Mouse (Mus musculus): ENCODE results near the gene Samd14. TPM values are rescaled to one million over a fixed set of nuclear protein-coding genes. Genes with fewer than 3 reads are reported as not detected.

Gene Samd14
- total RNA-seq, 2 experiments from 2014 or later = 1.7 to 2.2 TPM

DNA sequence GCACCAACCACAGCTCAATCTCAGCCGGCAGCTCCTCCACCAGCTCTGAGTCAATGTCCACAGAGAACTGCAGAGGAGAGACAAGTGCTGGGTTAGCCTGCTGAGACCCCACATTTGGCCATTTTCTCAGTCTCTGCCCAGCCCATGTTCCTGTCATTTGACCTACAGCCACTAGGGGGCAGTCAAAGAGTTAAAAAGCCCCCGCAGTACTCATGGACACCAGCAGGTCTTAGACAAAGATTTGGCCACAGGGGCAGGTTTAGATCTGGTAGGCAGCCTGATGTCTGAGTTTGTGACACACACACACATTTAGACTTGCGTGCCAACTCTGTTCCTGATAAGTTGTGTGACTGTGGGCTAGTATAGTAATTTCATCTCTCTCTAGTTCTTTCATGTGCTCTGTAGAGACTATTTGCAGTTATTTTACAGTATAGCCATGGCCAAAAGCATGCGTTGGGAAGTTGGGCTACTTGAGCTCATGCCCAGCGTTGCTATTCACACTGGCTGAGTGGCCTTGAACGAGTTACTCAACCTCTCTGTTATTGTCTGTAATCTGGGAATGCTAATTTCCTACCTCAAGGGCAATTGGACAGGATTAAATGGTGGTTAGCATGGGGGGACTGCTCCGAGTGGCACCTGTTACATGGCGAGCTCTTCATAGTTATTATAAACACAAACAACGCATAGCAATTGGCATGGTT lies 37.5 kb downstream of the Samd14 start:
- peak; percentile 38 for DNase-seq
- intact Hi-C loops (cut with DNase I; ENCODE audit: low total_unique reads) = loop anchor here (2.0 kb wide), 1 partner anchor 60 kb away; no protein-coding TSS in a partner anchor

DNA sequence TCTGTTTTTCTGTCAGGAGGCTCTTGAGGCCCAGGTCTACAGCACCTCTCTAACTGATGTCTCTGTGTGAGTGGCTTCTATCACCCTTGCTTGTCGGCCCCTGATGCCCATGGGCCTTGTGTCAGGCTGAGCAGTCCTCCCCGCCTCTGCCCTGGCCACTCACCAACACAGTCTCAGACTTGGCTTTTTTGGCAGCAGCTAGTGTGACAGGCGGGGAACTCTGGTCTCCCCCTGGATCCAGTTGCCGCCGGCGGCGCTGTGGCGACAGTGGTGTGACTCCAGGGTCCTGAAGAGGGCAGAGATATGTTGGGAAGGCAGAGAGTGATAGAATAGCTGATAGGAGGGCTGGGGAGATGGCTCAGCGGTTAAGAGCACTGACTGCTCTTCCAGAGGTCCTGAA lies 43.4 kb downstream of the Samd14 start:
- peak; percentile 55 for DNase-seq
- intact Hi-C loops (cut with DNase I; ENCODE audit: low total_unique reads) = loop anchor here (10.0 kb wide), 1 partner anchor 202 kb away; no protein-coding TSS in a partner anchor

DNA sequence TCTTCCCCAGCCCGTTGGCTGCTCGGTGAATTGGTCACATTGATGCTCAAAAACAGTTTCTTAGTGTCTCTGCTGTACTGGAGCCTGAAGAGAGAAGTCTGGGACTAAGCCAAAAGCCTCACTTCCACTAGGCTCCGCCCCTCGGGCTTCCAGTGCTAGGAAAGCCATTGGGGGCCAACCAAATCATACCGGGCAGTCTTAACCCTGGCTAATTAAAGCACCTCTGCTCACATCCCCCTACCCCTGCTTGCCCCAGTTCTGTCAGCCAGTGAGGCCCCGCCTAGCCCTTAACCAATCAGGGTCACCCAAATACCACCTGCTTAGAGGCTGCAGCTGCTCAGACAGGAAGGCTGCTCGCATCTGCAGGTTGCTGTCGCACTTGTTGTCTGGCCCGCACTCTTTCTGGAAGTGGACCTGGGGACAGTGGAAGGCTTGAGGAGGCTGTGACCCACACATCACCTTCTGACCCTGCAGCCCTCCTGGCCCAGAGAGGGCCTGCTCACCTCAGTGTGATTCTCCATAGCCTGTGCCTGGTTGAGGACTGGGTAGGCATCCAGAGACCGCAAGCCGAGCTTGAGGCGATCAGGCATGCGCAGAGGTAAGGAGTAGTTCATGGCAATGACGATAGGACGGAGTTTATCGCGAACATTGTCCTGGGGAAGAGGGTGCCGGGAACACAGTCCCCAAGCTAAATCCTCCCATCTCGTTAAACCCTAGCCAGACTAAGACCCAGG lies 47.3 kb downstream of the Samd14 start:
- DNase-seq = no peak
- intact Hi-C loops (cut with DNase I; ENCODE audit: low total_unique reads) = loop anchor here (10.0 kb wide), 1 partner anchor 198 kb away; no protein-coding TSS in a partner anchor

DNA sequence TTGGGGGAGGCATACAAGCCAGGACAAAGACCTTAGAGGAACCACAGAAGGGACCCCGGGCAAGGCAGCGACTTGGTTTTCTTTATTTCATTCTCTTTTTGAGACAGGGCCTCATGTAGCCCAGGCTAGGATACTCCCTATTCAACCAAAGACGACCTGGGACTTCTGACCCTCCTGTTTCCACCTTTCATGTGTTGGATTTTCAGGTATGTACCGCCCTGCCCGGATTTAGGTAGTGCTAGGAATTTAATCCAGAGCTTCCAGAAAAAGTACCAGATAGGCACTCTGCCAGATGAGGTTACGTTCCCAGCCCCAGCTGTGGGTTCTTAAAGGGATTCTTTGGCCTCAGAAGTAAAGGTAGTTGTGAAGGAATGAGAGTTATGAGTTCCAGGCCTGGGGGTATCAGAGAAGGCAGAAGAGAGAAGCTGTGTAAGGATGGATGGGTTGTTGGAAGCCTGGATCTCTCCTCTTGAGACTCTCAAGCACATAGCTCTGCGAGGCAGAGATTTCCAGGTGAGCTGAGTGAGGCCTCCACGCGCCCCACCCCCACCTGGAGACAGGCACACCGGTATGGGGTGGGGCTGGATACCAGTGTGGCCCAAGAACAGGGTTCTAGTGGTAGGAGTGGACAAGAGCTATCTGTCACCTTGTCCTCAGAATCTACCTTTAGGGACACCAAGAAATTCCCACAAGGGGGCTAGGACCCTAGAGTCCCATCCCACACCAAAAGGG lies 59.7 kb downstream of the Samd14 start:
- intact Hi-C loops (cut with DNase I; ENCODE audit: low total_unique reads) = no loop called here
- DNase-seq = no peak

DNA sequence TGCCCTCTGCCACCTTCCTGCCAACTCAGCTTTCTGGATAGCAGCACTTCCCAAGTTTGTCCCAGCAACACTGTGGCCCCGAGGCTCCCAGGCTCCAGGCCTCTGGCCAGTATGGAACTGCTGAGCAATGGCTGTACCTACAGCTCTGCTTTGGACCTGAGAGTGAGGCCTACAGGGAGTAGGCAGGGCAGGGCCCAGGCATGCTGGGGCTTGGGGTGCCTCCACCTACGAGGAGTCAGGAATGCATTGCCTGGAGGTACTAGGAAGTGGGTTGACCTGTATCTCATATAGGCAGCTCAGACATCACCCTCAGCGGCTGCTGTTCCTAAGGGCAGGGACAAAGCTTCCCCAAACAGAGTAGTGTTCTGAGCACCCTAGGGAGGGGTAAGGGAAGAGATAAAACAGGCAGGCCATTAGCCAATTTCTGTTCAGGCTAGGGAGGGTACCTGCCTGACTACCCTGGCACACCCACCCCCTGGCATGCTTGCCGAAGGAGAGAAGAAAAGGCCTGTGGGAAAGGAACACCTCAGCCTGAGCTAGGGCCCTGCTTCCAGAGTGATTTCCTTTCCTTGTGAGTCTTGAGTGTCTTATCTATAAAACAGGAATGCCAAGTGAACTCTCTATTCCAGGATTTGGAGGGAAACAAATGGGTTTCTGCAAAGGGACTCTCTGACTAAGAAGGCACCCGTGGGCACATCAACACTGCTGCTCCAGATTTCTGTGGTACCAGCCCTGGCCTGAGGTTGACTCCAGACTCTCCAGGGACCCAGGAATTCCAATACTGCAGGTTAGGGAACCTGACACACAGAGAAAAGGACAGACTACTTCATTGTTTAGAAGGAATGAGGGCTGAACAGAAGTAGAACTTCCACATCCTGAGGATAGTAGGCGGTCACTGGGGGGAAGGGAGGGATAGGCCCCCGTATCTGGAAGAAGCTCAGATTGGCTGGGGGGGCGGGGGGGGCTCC lies 60.7 kb downstream of the Samd14 start:
- intact Hi-C loops (cut with DNase I; ENCODE audit: low total_unique reads) = no loop called here
- DNase-seq = no peak

DNA sequence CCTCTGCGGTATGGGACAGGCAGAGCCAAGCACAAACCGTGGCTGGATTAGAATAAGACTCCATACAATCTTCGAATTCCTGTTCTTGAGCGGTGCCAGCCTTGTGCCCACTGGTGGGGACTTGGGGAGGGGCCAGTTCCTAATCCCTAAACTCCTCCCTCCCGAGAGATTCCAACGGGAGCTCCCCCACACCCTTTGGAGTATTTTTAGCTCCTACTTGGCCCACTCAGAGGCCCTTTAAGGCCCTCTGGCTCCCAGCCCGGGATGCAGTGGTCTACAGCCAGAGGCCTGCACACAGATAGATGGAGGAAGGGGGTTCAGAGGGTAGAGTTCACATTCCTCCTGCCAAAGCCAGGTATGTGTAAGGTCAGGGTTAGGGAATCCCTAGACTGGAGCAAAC lies 61.6 kb downstream of the Samd14 start:
- no peak for DNase-seq
- intact Hi-C loops (cut with DNase I; ENCODE audit: low total_unique reads) = no loop called here

DNA sequence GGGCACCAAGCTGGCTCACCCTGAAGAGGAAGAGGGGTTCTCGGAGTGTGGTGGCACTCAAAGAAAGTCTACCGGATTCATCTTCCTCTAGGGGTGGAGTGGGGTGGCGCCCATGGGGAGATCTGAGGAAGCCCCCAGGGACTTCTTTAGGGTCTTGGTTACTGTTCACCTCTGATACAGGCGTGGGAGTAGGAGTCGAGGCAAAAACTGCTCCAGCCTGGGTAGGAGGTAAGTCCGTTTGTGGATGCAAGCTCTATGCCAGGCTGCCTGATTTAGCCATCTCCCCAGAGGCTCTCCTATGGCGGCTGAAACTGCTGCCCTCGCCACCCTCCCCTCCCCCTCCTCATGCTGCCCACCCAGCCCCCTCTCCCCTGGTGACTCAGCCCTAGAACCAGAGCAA lies 62.5 kb downstream of the Samd14 start:
- intact Hi-C loops (cut with DNase I; ENCODE audit: low total_unique reads) = no loop called here
- no peak for DNase-seq

DNA sequence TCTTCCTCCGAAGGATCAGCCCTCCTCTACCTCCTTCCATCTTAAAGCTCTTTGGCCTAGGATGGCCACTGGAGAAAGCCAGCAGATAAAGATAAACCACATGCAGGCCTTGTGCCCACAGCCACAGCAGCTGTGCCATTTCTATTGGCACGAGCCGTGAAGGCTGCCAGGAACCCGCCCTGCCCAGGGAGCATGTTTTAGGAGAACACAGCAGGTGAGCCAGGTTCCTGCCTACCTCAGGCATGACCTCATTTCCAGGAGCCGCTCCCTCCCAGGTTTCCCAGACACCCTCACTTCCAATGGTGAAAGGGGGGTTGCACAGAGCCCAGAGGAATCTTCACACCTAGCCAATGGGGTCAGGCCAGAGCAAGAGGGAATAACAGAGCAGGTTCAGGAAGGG lies 63.1 kb downstream of the Samd14 start:
- DNase-seq = peak; percentile 28

DNA sequence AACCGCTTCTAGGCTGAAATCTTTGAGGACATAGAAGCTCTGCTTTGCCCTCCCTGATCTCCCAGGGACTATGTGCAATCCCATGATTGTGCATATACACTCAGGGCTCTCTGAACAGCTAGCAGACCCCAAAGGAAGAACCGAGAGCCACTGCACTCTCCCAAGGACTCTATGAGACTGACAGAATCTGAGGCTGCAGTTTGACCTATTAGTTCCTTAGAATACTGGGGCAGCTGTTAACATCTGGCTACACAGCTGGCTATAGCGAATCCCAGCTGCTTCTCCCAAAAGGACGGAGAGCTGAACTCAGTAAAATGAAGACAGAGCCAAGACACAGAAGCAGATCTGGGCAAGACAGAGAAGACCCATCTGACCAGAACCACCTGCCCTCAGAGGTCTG lies 64.2 kb downstream of the Samd14 start:
- DNase-seq = no peak
- intact Hi-C loops (cut with DNase I; ENCODE audit: low total_unique reads) = no loop called here

More for the DNA sequence above, 63.1 kb downstream of the Samd14 start:
- intact Hi-C loops (cut with DNase I; ENCODE audit: low total_unique reads) = no loop called here

DNA sequence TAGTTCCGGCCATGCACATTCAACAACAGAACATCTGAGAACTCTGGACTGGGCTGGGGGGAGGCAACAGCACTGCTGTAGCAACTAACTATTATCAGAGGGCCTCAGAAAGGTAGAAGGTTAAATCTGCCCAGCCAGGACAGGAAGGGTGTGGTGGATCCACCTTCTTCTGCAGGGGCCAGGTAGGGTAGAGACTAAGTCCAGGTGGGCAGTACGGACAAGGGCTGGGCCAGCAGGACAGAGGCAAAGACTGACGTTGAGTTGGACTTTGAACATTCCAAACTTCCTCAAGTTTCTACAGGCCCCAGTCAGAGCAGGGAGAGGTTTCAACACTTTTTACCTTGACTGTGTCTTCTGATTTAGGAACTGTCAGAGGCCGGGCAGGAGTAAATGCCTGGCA lies 65.0 kb downstream of the Samd14 start:
- intact Hi-C loops (cut with DNase I; ENCODE audit: low total_unique reads) = no loop called here
- DNase-seq = no peak

DNA sequence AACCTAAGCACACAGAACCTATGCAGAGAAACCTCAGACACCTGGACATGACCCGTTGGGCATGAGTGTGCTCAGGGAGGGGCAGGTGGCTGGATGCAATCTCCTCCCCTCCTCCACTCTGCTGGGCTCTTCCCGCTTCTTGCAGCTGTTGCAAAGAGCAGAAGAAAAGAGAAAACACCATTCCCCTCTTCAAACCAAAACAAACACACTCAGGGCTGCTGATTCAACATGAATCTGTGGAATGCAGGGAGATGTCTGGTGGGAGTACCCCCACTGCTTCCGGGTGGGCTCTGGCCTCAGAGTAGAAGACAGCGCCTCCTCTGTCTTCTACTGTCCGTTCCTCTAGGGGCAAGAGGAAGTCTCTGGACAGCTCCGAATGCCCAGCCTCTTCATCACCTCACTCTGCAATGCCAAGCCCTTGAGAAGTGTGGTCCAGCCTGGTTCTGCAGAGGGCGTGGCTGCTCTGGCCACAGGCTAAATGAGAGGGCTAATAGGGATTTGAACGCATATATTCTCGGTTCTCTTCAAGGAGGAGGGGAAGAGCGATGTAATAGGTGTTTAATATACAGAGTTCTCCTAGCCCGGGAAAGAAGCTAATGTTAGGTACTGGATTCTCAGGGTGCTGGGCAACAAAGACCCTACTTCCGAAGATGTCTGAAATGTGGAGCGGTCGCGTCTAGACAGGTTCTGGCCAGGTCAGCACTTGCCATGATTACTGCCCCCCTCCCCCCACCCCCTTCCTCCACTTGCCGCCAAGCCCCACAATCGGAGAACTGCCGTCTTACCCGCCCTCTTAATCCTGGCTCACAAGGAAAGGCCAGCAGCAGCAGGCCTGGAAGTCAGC lies 65.7 kb downstream of the Samd14 start:
- intact Hi-C loops (cut with DNase I; ENCODE audit: low total_unique reads) = loop anchor here (2.0 kb wide), 1 partner anchor 29 kb away; no protein-coding TSS in a partner anchor
- DNase-seq = no peak

Other genes with a start within 250 kb of the Samd14 start
- not detected for gene Tmem92, start 227.2 kb upstream of the Samd14 start, total RNA-seq (2021)
- gene Col1a1, start 73.7 kb upstream of the Samd14 start, total RNA-seq (2021) = 1,000 to 10,000 TPM; 3,539 to 4,018 TPM
- gene Hils1, start 42.3 kb upstream of the Samd14 start, total RNA-seq (2021) = not detected
- gene Sgca, start 33.6 kb upstream of the Samd14 start, total RNA-seq (2021) = 100 to 1,000 TPM; 201 to 224 TPM
- 10 to 100 TPM; 38.7 to 38.8 TPM for gene Ppp1r9b, start 18.8 kb upstream of the Samd14 start, total RNA-seq (2021)
- gene Pdk2, start 31.5 kb downstream of the Samd14 start, total RNA-seq (2021) = 100 to 1,000 TPM; 330 to 344 TPM
- 1 to 10 TPM; 3.5 to 4.0 TPM for gene Itga3, start 66.9 kb downstream of the Samd14 start, total RNA-seq (2021)
- not detected for gene Dlx3, start 110.2 kb downstream of the Samd14 start, total RNA-seq (2021)
- not detected for gene Dlx4, start 136.4 kb downstream of the Samd14 start, total RNA-seq (2021)

All from gastrocnemius, postnatal 14 days (tissue).